In genomic region chr1:82554443-82554850, GRCm38 (mm10) we compare ENCODE assay signal across 9 mouse cellular contexts. TPM values are rescaled to one million over a fixed set of nuclear protein-coding genes. Genes with fewer than 3 reads are reported as not detected.
A peak's percentile ranks its signal among the peaks of the same experiment; 100 is the strongest.
DNase-seq lines count a peak whose midpoint lies in the region; ATAC-seq and TF ChIP-seq lines count a peak whose summit lies in the region.
"Had no signal": no experiment of that assay in that cellular context is flagged by ENCODE, and none has a peak within 500 bp of the region (broad histone marks: within the 10 kb centered on the region; RNA-seq: fewer than 3 reads in every experiment).

No protein-coding gene starts in this region.

- in situ Hi-C loops in Patski (cut with MboI; ENCODE audit: low pct_unique_long_range_greater_than_20kb): loop anchor here (25.0 kb wide), 1 partner anchor 433 kb away; no protein-coding TSS in a partner anchor

- H3K27me3 ChIP-seq in Patski: no peaks in the 10 kb centered on the region
- H3K27me3 ChIP-seq in forebrain, embryonic 13.5 days: no peaks in the 10 kb centered on the region
- no peaks in the 10 kb centered on the region for H3K27me3 ChIP-seq in intestine, embryonic 14.5 days (replicated peaks; ENCODE audit: control insufficient read depth, insufficient read depth, low read length)
- no peaks in the 10 kb centered on the region for H3K27me3 ChIP-seq in stomach, postnatal 0 days (ENCODE audit: control insufficient read depth, insufficient read depth, low read length)

- CTCF ChIA-PET in Patski (lab: Charles Lee): interaction anchor here (0.6 to 3.5 kb wide), 11 partner anchors 9 to 438 kb away, joined by 3 to 31 read pairs (median 3); no protein-coding TSS in a partner anchor

- no peaks in the 10 kb centered on the region for H3K4me1 ChIP-seq in forebrain, embryonic 13.5 days
- H3K4me1 ChIP-seq in intestine, embryonic 14.5 days (replicated peaks; ENCODE audit: control insufficient read depth, insufficient read depth, low read length): 0 out of 2 replicates have a peak, but pooled peaks cover 4% of the 10 kb centered on the region
- no peaks in the 10 kb centered on the region for H3K4me1 ChIP-seq in stomach, postnatal 0 days (replicated peaks; ENCODE audit: control insufficient read depth, insufficient read depth)

- TF ChIP-seq CTCF in Patski (IDR thresholded peaks at IDR 0.05): peak; percentile 63
- TF ChIP-seq CTCF in stomach, postnatal 0 days (IDR thresholded peaks at IDR 0.05; ENCODE audit: low read depth): peak; percentile 82

- 48% methylated on average over 6 of the region's 6 CpGs for WGBS in forebrain, embryonic 13.5 days
- 35% methylated on average over 6 of the region's 6 CpGs for WGBS in intestine, embryonic 14.5 days
- 19% methylated on average over 6 of the region's 6 CpGs for WGBS in stomach, postnatal 0 days

- no peaks in the 10 kb centered on the region for H3K36me3 ChIP-seq in forebrain, embryonic 13.5 days (ENCODE audit: poor library complexity, severe bottlenecking)
- no peaks in the 10 kb centered on the region for H3K36me3 ChIP-seq in intestine, embryonic 14.5 days (ENCODE audit: control insufficient read depth, insufficient read depth, low read length)
- no peaks in the 10 kb centered on the region for H3K36me3 ChIP-seq in stomach, postnatal 0 days (ENCODE audit: control insufficient read depth, insufficient read depth, low read length)

- ATAC-seq in Patski: peak; percentile 26
- ATAC-seq in forebrain, embryonic 13.5 days: peak; percentile 94
- peak; percentile 90 for ATAC-seq in intestine, embryonic 14.5 days (replicated peaks; ENCODE audit: low FRiP score, low TSS enrichment, low read depth)
- peak; percentile 76 for ATAC-seq in megakaryocyte progenitor cell, adult 5-6 weeks (replicated peaks; ENCODE audit: poor library complexity)
- ATAC-seq in stomach, postnatal 0 days (ENCODE audit: low FRiP score, low TSS enrichment): peak; percentile 65; the same call in 1 of the 2 replicates

- POLR2A ChIA-PET in Patski (lab: Charles Lee): no interaction called here

- TF ChIP-seq EP300 in stomach, postnatal 0 days (optimal IDR thresholded peaks at IDR 0.05): no peak

- DNase-seq in layer of hippocampus, postnatal 10 days (ENCODE audit: low spot score in 2 of 2): peak; percentile 25 to 32
- no peak for DNase-seq in layer of hippocampus, adult 9-11 months
- DNase-seq in Patski (ENCODE audit: low read depth, low spot score): no peak
- DNase-seq in intestine, embryonic 14.5 days (ENCODE audit: low spot score): peak; percentile 68
- peak; percentile 44 for DNase-seq in stomach, postnatal 0 days (ENCODE audit: low spot score)
- no peak for DNase-seq in thymus, postnatal 36 days

- H3K4me2 ChIP-seq in forebrain, embryonic 13.5 days: no peak overlapping the region
- no peak overlapping the region for H3K4me2 ChIP-seq in intestine, embryonic 14.5 days (ENCODE audit: low read length)
- 0 out of 2 replicates have a peak overlapping the region, but pooled peaks have one; percentile 8 for H3K4me2 ChIP-seq in stomach, postnatal 0 days (replicated peaks; ENCODE audit: low read depth)

- no peak overlapping the region for H3K27ac ChIP-seq in forebrain, embryonic 13.5 days
- H3K27ac ChIP-seq in intestine, embryonic 14.5 days (ENCODE audit: low read depth): no peak overlapping the region
- no peak overlapping the region for H3K27ac ChIP-seq in stomach, postnatal 0 days (replicated peaks)

- H3K4me3 ChIP-seq in forebrain, embryonic 13.5 days: no peak overlapping the region
- H3K4me3 ChIP-seq in intestine, embryonic 14.5 days (ENCODE audit: low read depth, low read length): no peak overlapping the region
- no peak overlapping the region for H3K4me3 ChIP-seq in stomach, postnatal 0 days (ENCODE audit: low read depth, low read length)

- no peak overlapping the region for H3K9ac ChIP-seq in forebrain, embryonic 13.5 days
- no peak overlapping the region for H3K9ac ChIP-seq in intestine, embryonic 14.5 days (ENCODE audit: low read length)
- H3K9ac ChIP-seq in stomach, postnatal 0 days (ENCODE audit: low read length): no peak overlapping the region

- no peaks in the 10 kb centered on the region for H3K9me3 ChIP-seq in forebrain, embryonic 13.5 days (replicated peaks)
- no peaks in the 10 kb centered on the region for H3K9me3 ChIP-seq in intestine, embryonic 14.5 days (ENCODE audit: control insufficient read depth, low read length)
- H3K9me3 ChIP-seq in stomach, postnatal 0 days (ENCODE audit: control insufficient read depth, low read length): no peaks in the 10 kb centered on the region

RNA-seq across cellular contexts. Expression of gene Col4a4, which starts 32.2 kb away (rescaled TPM):
- under 1 TPM; 0.65 to 0.89 TPM for total RNA-seq in layer of hippocampus, postnatal 10 days (2021)
- polyA plus RNA-seq in Patski (2021): 43.2 TPM
- 0.15 and 0.18 TPM in 2 replicates for polyA plus RNA-seq in forebrain, embryonic 13.5 days (2015; fragmentation: Nextera tagmentation; extraction: Ambion mirVana)
- polyA plus RNA-seq in intestine, embryonic 14.5 days (2014; fragmentation: Nextera tagmentation; extraction: Ambion mirVana): 0.05 and 0.15 TPM in 2 replicates
- not detected in 2 replicates for total RNA-seq in megakaryocyte progenitor cell, adult 5-6 weeks (2015)
- 0.03 and 0.04 TPM in 2 replicates for total RNA-seq in megakaryocyte progenitor cell, adult 5-6 weeks (2017)
- polyA plus RNA-seq in stomach, postnatal 0 days (2015; fragmentation: Nextera tagmentation; extraction: Ambion mirVana): 0.31 and 0.61 TPM in 2 replicates
- total RNA-seq: neutrophil, adult 5-6 weeks had no signal

RNA-seq across cellular contexts. Expression of gene Col4a3, which starts 32.3 kb away (rescaled TPM):
- total RNA-seq in layer of hippocampus, postnatal 10 days (2021): under 1 TPM; 0.18 to 0.69 TPM
- polyA plus RNA-seq in Patski (2021): 70.1 TPM
- 0.12 and 0.14 TPM in 2 replicates for polyA plus RNA-seq in forebrain, embryonic 13.5 days (2015; fragmentation: Nextera tagmentation; extraction: Ambion mirVana)
- 0.20 and 0.22 TPM in 2 replicates for polyA plus RNA-seq in intestine, embryonic 14.5 days (2014; fragmentation: Nextera tagmentation; extraction: Ambion mirVana)
- not detected in 2 replicates for total RNA-seq in megakaryocyte progenitor cell, adult 5-6 weeks (2015)
- not detected in 2 replicates for total RNA-seq in megakaryocyte progenitor cell, adult 5-6 weeks (2017)
- 0.36 and 0.42 TPM in 2 replicates for polyA plus RNA-seq in stomach, postnatal 0 days (2015; fragmentation: Nextera tagmentation; extraction: Ambion mirVana)
- total RNA-seq: neutrophil, adult 5-6 weeks had no signal

Comparison
In these comparisons a context has a peak if more than half of its experiments do, and no peak if none do; other contexts are left out.
1. DNase-seq: peak in layer of hippocampus, postnatal 10 days (2 of 2), intestine, embryonic 14.5 days (single experiment) and stomach, postnatal 0 days (single experiment); none in layer of hippocampus, adult 9-11 months (single experiment), Patski (single experiment) and thymus, postnatal 36 days (0 of 2).
2. ATAC-seq: peak in every context shown above with its lines; median percentile 94 in forebrain, embryonic 13.5 days; 90 in intestine, embryonic 14.5 days; 76 in megakaryocyte progenitor cell, adult 5-6 weeks; 65 in stomach, postnatal 0 days; 26 in Patski.
3. RNA of gene Col4a4, which starts 32.2 kb away (polyA plus RNA-seq): 43.2 TPM in Patski (single experiment); 0.31 to 0.61 TPM in stomach, postnatal 0 days, 0.15 to 0.18 TPM in forebrain, embryonic 13.5 days and 0.05 to 0.15 TPM in intestine, embryonic 14.5 days; every median in the first group is over 10 times any median in the second.
4. RNA of gene Col4a3, which starts 32.3 kb away (polyA plus RNA-seq): 70.1 TPM in Patski (single experiment); 0.36 to 0.42 TPM in stomach, postnatal 0 days, 0.20 to 0.22 TPM in intestine, embryonic 14.5 days and 0.12 to 0.14 TPM in forebrain, embryonic 13.5 days; every median in the first group is over 10 times any median in the second.